Mouse (Mus musculus) midbrain, embryonic 10.5 days (tissue): Measurements from ENCODE around the gene Galm. TPM values are rescaled to one million over a fixed set of nuclear protein-coding genes. Genes with fewer than 3 reads are reported as not detected.
A peak's percentile ranks its signal among the peaks of the same experiment; 100 is the strongest.

ENCODE experiments used
- DNase-seq: peaks from one replicate; pipeline ENCODE4 v3.0.0-alpha.2; 2017; ENCODE audit warnings: low spot score
- H3K27ac ChIP-seq: fragments of 300-500 bp; sonication (generic); replicated peaks from 2 replicates; pipeline ENCODE4 v1.5.1; 2016; ENCODE audit warnings: mild to moderate bottlenecking
- H3K27me3 ChIP-seq: fragments of 300-500 bp; sonication (generic); 2 replicates; pipeline ENCODE4 v1.6.1; 2016; ENCODE audit warnings: low read depth, mild to moderate bottlenecking; ENCODE audit not compliant: poor library complexity, severe bottlenecking
- H3K36me3 ChIP-seq: fragments of 300-500 bp; sonication (generic); 2 replicates; pipeline ENCODE4 v1.6.1; 2016; ENCODE audit warnings: mild to moderate bottlenecking, moderate library complexity
- H3K4me1 ChIP-seq: fragments of 300-500 bp; sonication (generic); 2 replicates; pipeline ENCODE4 v1.6.1; 2016
- H3K4me3 ChIP-seq: fragments of 300-500 bp; sonication (generic); 2 replicates; pipeline ENCODE4 v1.5.1; 2016; ENCODE audit warnings: mild to moderate bottlenecking, moderate library complexity
- H3K9me3 ChIP-seq: fragments of 300-500 bp; sonication (generic); replicated peaks from 2 replicates; pipeline ENCODE4 v1.6.1; 2016; ENCODE audit warnings: mild to moderate bottlenecking
- WGBS: fragments of 180-500 bp; shearing (Covaris S2); methylation state at CpG from one replicate; pipeline ENCODE4 v1.1.7; 2016; 5-methylcytosine and 5-hydroxymethylcytosine counted together
- polyA plus RNA-seq: library from polyadenylated mRNA; unstranded; fragments of >200 nt; fragmentation: Nextera tagmentation; extraction: Ambion mirVana; gene quantifications from 2 replicates; pipeline ENCODE4 v1.2.1, GENCODE M21; 2016

Gene Galm
- polyA plus RNA-seq, 1 experiment from 2014 or later, result 9.9 TPM

- Histone ChIP-seq H3K27me3 (no peaks in the 10 kb centered on the region), H3K9me3 (no peaks in the 10 kb centered on the region), H3K4me1 (peaks cover 13% of the 10 kb centered on the region), H3K27ac (no peak overlapping the region), H3K4me3 (no peak overlapping the region), H3K36me3 (no peaks in the 10 kb centered on the region)
- 66% methylated on average over 2 of the region's 2 CpGs for WGBS
- no peak for DNase-seq
Observed at GRCm38 (mm10) chr17:80153631-80154030, 26.4 kb downstream of the Galm start.

- no peaks in the 10 kb centered on the region for H3K27me3 ChIP-seq
- peaks cover 6% of the 10 kb centered on the region; the same call in 1 of the 2 replicates for H3K4me1 ChIP-seq
- no peaks in the 10 kb centered on the region for H3K36me3 ChIP-seq
- no peak for DNase-seq
- H3K9me3 ChIP-seq, result no peaks in the 10 kb centered on the region
- WGBS, result 94% methylated on average over 8 of the region's 8 CpGs
- no peak overlapping the region for H3K27ac ChIP-seq
- H3K4me3 ChIP-seq, result no peak overlapping the region
Observed at GRCm38 (mm10) chr17:80156905-80157304, 29.6 kb downstream of the Galm start.

GRCm38 (mm10) chr17:80157489-80157888 is 30.2 kb downstream of the Galm start:
- Histone ChIP-seq H3K27me3 (no peaks in the 10 kb centered on the region), H3K9me3 (no peaks in the 10 kb centered on the region), H3K36me3 (no peaks in the 10 kb centered on the region), H3K27ac (no peak overlapping the region), H3K4me3 (no peak overlapping the region), H3K4me1 (peaks cover 6% of the 10 kb centered on the region; the same call in 1 of the 2 replicates)
- 93% methylated on average over 6 of the region's 6 CpGs for WGBS
- DNase-seq, result no peak

- DNase-seq, result no peak
- 84% methylated on average over 5 of the region's 5 CpGs for WGBS
- Histone ChIP-seq H3K9me3 (no peaks in the 10 kb centered on the region), H3K27ac (no peak overlapping the region), H3K36me3 (no peaks in the 10 kb centered on the region), H3K4me1 (no peaks in the 10 kb centered on the region), H3K27me3 (no peaks in the 10 kb centered on the region), H3K4me3 (no peak overlapping the region)
Observed at GRCm38 (mm10) chr17:80160454-80160853, 33.2 kb downstream of the Galm start.

- DNase-seq, result no peak
- H3K27ac ChIP-seq, result no peak overlapping the region
- no peaks in the 10 kb centered on the region for H3K9me3 ChIP-seq
- H3K4me3 ChIP-seq, result no peak overlapping the region
- 92% methylated on average over 8 of the region's 8 CpGs for WGBS
- no peaks in the 10 kb centered on the region for H3K27me3 ChIP-seq
- peaks cover 23% of the 10 kb centered on the region for H3K4me1 ChIP-seq
- H3K36me3 ChIP-seq, result no peaks in the 10 kb centered on the region
Observed at GRCm38 (mm10) chr17:80163991-80164390, 36.7 kb downstream of the Galm start.

GRCm38 (mm10) chr17:80165741-80166140 is 38.5 kb downstream of the Galm start:
- Histone ChIP-seq H3K36me3 (no peaks in the 10 kb centered on the region), H3K27ac (no peak overlapping the region), H3K9me3 (no peaks in the 10 kb centered on the region), H3K4me3 (no peak overlapping the region), H3K27me3 (no peaks in the 10 kb centered on the region), H3K4me1 (peaks cover 25% of the 10 kb centered on the region)
- WGBS, result 87% methylated on average over 6 of the region's 6 CpGs
- DNase-seq, result no peak

GRCm38 (mm10) chr17:80166346-80166745 is 39.1 kb downstream of the Galm start:
- no peak for DNase-seq

GRCm38 (mm10) chr17:80167436-80167835 is 40.2 kb downstream of the Galm start:
- H3K4me1 ChIP-seq, result peaks cover 25% of the 10 kb centered on the region
- H3K4me3 ChIP-seq, result no peak overlapping the region
- 0 out of 2 replicates have a peak overlapping the region, but pooled peaks have one; percentile 49 for H3K27ac ChIP-seq
- H3K9me3 ChIP-seq, result no peaks in the 10 kb centered on the region
- WGBS, result 54% methylated on average over 4 of the region's 4 CpGs
- no peaks in the 10 kb centered on the region for H3K36me3 ChIP-seq
- no peaks in the 10 kb centered on the region for H3K27me3 ChIP-seq
- no peak for DNase-seq

More at GRCm38 (mm10) chr17:80166346-80166745, 39.1 kb downstream of the Galm start:
- no peak overlapping the region for H3K27ac ChIP-seq
- H3K4me3 ChIP-seq, result no peak overlapping the region
- H3K9me3 ChIP-seq, result no peaks in the 10 kb centered on the region
- 88% methylated on average over 6 of the region's 6 CpGs for WGBS
- H3K4me1 ChIP-seq, result peaks cover 25% of the 10 kb centered on the region
- H3K27me3 ChIP-seq, result no peaks in the 10 kb centered on the region
- no peaks in the 10 kb centered on the region for H3K36me3 ChIP-seq

GRCm38 (mm10) chr17:80167851-80168251 is 40.6 kb downstream of the Galm start:
- Histone ChIP-seq H3K4me1 (peaks cover 25% of the 10 kb centered on the region), H3K9me3 (no peaks in the 10 kb centered on the region), H3K27ac (no peak overlapping the region), H3K27me3 (no peaks in the 10 kb centered on the region), H3K36me3 (no peaks in the 10 kb centered on the region), H3K4me3 (no peak overlapping the region)
- no peak for DNase-seq
- 73% methylated on average over 7 of the region's 7 CpGs for WGBS

GRCm38 (mm10) chr17:80168425-80169182 is 41.3 kb downstream of the Galm start:
- DNase-seq, result peak; percentile 54
- H3K27ac ChIP-seq, result peak overlapping the region; percentile 65
- H3K9me3 ChIP-seq, result no peaks in the 10 kb centered on the region
- WGBS, result 31% methylated on average over 16 of the region's 16 CpGs
- no peaks in the 10 kb centered on the region for H3K27me3 ChIP-seq
- peaks cover 25% of the 10 kb centered on the region for H3K4me1 ChIP-seq
- H3K4me3 ChIP-seq, result peak overlapping the region; percentile 31
- H3K36me3 ChIP-seq, result no peaks in the 10 kb centered on the region

- WGBS, result 94% methylated on average over 6 of the region's 6 CpGs
Observed at GRCm38 (mm10) chr17:80169792-80170191, 42.5 kb downstream of the Galm start.

GRCm38 (mm10) chr17:80170951-80171350 is 43.7 kb downstream of the Galm start:
- 94% methylated on average over 7 of the region's 7 CpGs for WGBS
- Histone ChIP-seq H3K27ac (no peak overlapping the region), H3K9me3 (no peaks in the 10 kb centered on the region), H3K36me3 (no peaks in the 10 kb centered on the region), H3K4me1 (peaks cover 35% of the 10 kb centered on the region), H3K27me3 (no peaks in the 10 kb centered on the region), H3K4me3 (no peak overlapping the region)
- DNase-seq, result no peak

More at GRCm38 (mm10) chr17:80169792-80170191, 42.5 kb downstream of the Galm start:
- Histone ChIP-seq H3K4me3 (no peak overlapping the region), H3K36me3 (no peaks in the 10 kb centered on the region), H3K27me3 (no peaks in the 10 kb centered on the region), H3K9me3 (no peaks in the 10 kb centered on the region), H3K4me1 (peaks cover 28% of the 10 kb centered on the region), H3K27ac (no peak overlapping the region)
- no peak for DNase-seq

- no peak overlapping the region for H3K4me3 ChIP-seq
- no peaks in the 10 kb centered on the region for H3K36me3 ChIP-seq
- no peaks in the 10 kb centered on the region for H3K27me3 ChIP-seq
- no peak for DNase-seq
- peaks cover 33% of the 10 kb centered on the region for H3K4me1 ChIP-seq
- no peaks in the 10 kb centered on the region for H3K9me3 ChIP-seq
- WGBS, result 90% methylated on average over 4 of the region's 4 CpGs
- H3K27ac ChIP-seq, result no peak overlapping the region
Observed at GRCm38 (mm10) chr17:80171948-80172347, 44.7 kb downstream of the Galm start.
